Mouse (Mus musculus): ENCODE data around the gene Ddx25. TPM values are rescaled to one million over a fixed set of nuclear protein-coding genes. Genes with fewer than 3 reads are reported as not detected.

Ddx25 gene
- 0.15 TPM for polyA plus RNA-seq (2015; fragmentation: Illumina TruSeq; extraction: RNeasy Lipid Tissue Mini Kit (QIAGEN cat#74804); ENCODE audit: insufficient read depth, low read depth, low replicate concordance)

GRCm38 (mm10) chr9:35558257-35559008 is at the start of gene Ddx25, which contains the start of gene Pus3:
TSS of gene Ddx25 (minus strand) at chr9:35558528.
TSS of gene Pus3 (plus strand) at chr9:35558595.

DNA sequence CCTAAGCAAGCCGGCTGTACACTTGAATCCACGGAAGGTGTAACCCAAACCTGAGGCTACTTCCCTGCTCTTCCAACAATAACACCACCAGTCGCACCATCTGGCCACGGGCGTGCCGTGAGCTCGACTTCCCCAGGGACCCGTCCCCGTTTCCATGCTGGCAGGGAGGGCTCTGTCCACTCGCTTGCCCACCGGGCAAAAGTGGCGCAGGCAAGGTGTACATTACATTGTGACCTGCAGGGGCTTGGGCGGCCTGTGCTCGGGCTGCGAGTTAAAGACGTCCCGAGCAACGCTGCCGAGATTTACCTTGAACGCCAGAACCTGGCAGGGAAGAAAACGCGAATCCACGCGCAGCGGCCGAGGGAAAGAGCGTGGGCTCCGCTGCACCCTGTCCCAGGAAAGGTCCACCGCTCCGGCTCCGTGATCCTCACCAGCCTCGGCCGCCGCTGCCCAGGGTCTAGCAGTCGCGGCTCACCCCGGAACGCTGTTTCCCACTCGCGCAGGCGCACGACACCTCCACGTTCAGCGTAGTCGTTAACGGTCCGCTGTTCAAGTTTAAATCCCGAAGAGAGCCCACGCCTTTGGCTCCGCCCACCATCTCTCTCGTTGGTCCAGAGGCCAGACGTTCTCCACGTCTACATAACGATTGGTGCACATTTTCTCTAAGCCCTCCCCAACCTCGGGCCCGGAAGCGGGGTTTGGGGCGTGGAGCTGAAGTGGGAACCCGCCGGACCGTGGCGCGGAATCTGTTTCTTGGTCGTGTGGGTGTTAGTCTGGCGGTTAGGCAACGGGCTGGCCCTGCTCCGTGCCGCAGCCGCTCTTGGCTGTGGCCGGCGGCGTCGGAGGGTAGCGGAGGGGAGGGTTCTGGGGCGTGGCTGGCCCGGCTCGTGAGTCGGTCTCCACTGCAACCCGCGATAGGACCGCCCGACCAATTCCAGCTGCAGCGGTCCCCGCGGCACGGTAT is 11.5 kb upstream of the Ddx25 start, which contains the start of the genes Pate2 and Hyls1:
TSS of gene Pate2 (plus strand) at position 714 of the 964 bp plus-strand sequence.
TSS of gene Hyls1 (minus strand) at position 828 of the 964 bp plus-strand sequence.

GRCm38 (mm10) chr9:35518169-35518568 is 40.2 kb downstream of the Ddx25 start, which contains the start of gene Gm1113:
TSS of gene Gm1113 (minus strand) at chr9:35518269.

Other genes with a start within 250 kb of the Ddx25 start
- gene Cdon, start 137.4 kb downstream of the Ddx25 start, polyA plus RNA-seq (2015; fragmentation: Illumina TruSeq; extraction: RNeasy Lipid Tissue Mini Kit (QIAGEN cat#74804); ENCODE audit: insufficient read depth, low read depth, low replicate concordance) = 9.7 TPM
- not detected for gene Gm1113, start 40.3 kb downstream of the Ddx25 start, polyA plus RNA-seq (2015; fragmentation: Illumina TruSeq; extraction: RNeasy Lipid Tissue Mini Kit (QIAGEN cat#74804); ENCODE audit: insufficient read depth, low read depth, low replicate concordance)
- gene Pus3, start 67 bp upstream of the Ddx25 start, polyA plus RNA-seq (2015; fragmentation: Illumina TruSeq; extraction: RNeasy Lipid Tissue Mini Kit (QIAGEN cat#74804); ENCODE audit: insufficient read depth, low read depth, low replicate concordance) = 3.5 TPM
- not detected for gene Pate2, start 11.8 kb upstream of the Ddx25 start, polyA plus RNA-seq (2015; fragmentation: Illumina TruSeq; extraction: RNeasy Lipid Tissue Mini Kit (QIAGEN cat#74804); ENCODE audit: insufficient read depth, low read depth, low replicate concordance)
- gene Hyls1, start 11.9 kb upstream of the Ddx25 start, polyA plus RNA-seq (2015; fragmentation: Illumina TruSeq; extraction: RNeasy Lipid Tissue Mini Kit (QIAGEN cat#74804); ENCODE audit: insufficient read depth, low read depth, low replicate concordance) = 1.5 TPM
- gene Pate4, start 53.4 kb upstream of the Ddx25 start, polyA plus RNA-seq (2015; fragmentation: Illumina TruSeq; extraction: RNeasy Lipid Tissue Mini Kit (QIAGEN cat#74804); ENCODE audit: insufficient read depth, low read depth, low replicate concordance) = not detected
- not detected for gene Pate3, start 89.7 kb upstream of the Ddx25 start, polyA plus RNA-seq (2015; fragmentation: Illumina TruSeq; extraction: RNeasy Lipid Tissue Mini Kit (QIAGEN cat#74804); ENCODE audit: insufficient read depth, low read depth, low replicate concordance)
- not detected for gene Pate1, start 128.9 kb upstream of the Ddx25 start, polyA plus RNA-seq (2015; fragmentation: Illumina TruSeq; extraction: RNeasy Lipid Tissue Mini Kit (QIAGEN cat#74804); ENCODE audit: insufficient read depth, low read depth, low replicate concordance)
- gene Gm17677, start 182.5 kb upstream of the Ddx25 start, polyA plus RNA-seq (2015; fragmentation: Illumina TruSeq; extraction: RNeasy Lipid Tissue Mini Kit (QIAGEN cat#74804); ENCODE audit: insufficient read depth, low read depth, low replicate concordance) = not detected
- gene Gm17727, start 219.6 kb upstream of the Ddx25 start, polyA plus RNA-seq (2015; fragmentation: Illumina TruSeq; extraction: RNeasy Lipid Tissue Mini Kit (QIAGEN cat#74804); ENCODE audit: insufficient read depth, low read depth, low replicate concordance) = not detected
- gene Gm27235, start 231.6 kb upstream of the Ddx25 start, polyA plus RNA-seq (2015; fragmentation: Illumina TruSeq; extraction: RNeasy Lipid Tissue Mini Kit (QIAGEN cat#74804); ENCODE audit: insufficient read depth, low read depth, low replicate concordance) = not detected
- not detected for gene D730048I06Rik, start 231.6 kb upstream of the Ddx25 start, polyA plus RNA-seq (2015; fragmentation: Illumina TruSeq; extraction: RNeasy Lipid Tissue Mini Kit (QIAGEN cat#74804); ENCODE audit: insufficient read depth, low read depth, low replicate concordance)

Data from pancreas, adult 10 weeks (tissue).